Mouse (Mus musculus): ENCODE data around the gene Cdkn2aipnl.
A peak's percentile ranks its signal among the peaks of the same experiment; 100 is the strongest.

Gene Cdkn2aipnl

GRCm38 (mm10) chr11:51949155-51949840 is 18.2 kb upstream of the Cdkn2aipnl start:
- DNase-seq: no peak

DNA sequence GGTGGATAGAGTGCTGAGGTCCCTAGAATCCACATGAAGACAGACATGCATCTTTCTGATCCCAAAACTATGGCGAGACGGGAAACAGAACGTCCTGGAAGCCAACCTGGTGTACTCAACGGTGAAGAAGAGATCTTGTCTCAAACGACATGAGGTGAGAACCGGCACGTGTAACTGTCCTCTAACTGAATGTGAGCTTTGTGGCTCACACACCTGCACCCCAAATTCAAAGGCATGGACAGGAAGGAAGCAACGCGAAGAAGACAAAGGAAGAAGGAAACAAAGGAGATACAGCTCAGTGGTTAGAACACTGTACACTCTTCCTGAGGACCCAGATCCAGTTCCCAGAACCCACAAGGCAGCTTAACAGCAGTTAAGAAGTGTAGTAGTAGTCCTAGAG is 17.5 kb upstream of the Cdkn2aipnl start:
- DNase-seq: no peak

- DNase-seq: no peak
These were observed 15.5 kb upstream of the Cdkn2aipnl start for GRCm38 (mm10) chr11:51951861-51952420.

- DNase-seq: no peak
These were observed 11.3 kb upstream of the Cdkn2aipnl start for GRCm38 (mm10) chr11:51956112-51956511.

- no peak for DNase-seq
These were observed 9.7 kb upstream of the Cdkn2aipnl start for GRCm38 (mm10) chr11:51957760-51958159.

GRCm38 (mm10) chr11:51959511-51959910 is 8.0 kb upstream of the Cdkn2aipnl start:
- DNase-seq: no peak

GRCm38 (mm10) chr11:51960061-51960460 is 7.4 kb upstream of the Cdkn2aipnl start:
- DNase-seq: no peak

GRCm38 (mm10) chr11:51960967-51961471 is 6.4 kb upstream of the Cdkn2aipnl start:
- no peak for DNase-seq

DNA sequence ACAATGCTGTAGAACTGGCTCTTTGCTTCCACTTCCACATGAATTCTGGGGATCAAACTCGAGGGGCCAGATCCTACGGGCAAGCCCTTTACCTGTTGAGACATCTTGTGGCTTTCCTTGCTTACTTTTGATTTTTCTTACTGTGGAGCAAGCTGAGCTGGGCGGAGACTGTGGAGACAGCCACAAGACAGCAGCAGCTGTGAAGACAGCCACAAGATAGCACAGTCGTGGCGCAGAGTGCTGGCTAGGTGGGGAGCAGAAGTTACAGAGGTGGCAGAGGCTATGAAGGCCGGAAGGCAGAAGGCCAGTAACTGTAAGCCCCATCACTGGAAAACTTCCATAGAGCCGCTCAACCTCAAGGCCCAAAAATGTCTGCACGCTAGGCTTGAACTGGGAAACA is 5.7 kb upstream of the Cdkn2aipnl start:
- DNase-seq: no peak

DNA sequence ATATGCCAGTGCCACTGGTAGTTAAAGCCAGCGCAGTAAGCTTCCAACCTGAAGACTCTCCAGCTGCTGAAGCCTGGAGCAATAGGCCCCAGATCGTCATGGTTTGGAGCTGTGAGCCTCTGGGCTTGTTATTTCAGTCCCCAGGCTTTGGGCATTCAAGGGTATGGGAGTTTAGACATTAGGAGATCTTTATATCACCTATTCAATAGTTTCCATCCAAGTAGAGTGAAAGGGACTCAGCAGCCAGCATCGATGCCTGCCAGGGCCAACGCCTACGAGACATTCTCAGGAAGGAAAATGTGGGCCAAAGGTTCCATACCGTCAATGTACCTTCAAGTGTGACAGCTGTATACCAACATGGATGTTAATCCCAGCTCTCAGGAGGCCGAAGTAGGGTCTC is 5.2 kb upstream of the Cdkn2aipnl start:
- no peak for DNase-seq

- DNase-seq: no peak
These were observed 810 bp upstream of the Cdkn2aipnl start for GRCm38 (mm10) chr11:51966651-51967050.

DNA sequence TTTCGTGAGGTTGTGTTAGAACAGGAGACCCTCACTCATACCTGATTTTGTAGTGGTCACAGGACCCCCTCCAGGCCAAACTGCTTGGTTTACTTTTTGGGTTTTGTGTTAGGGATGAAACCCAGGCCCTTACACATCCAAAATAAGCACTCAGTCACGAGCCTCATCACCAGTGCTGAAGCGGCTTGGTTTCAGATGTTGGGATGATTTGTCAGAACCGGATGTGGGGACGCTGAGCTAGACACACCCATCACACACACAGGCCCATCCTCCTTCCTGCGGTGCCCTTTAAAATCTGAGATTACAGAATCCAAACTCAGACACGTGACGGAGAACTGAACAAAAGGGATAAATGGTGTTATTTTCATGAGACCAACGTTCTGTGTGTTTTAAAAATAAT is 1.4 kb downstream of the Cdkn2aipnl start:
- no peak for DNase-seq

GRCm38 (mm10) chr11:51969511-51969910 is 2.0 kb downstream of the Cdkn2aipnl start:
- DNase-seq: no peak

- DNase-seq: no peak
These were observed 4.2 kb downstream of the Cdkn2aipnl start for GRCm38 (mm10) chr11:51971644-51972043.

DNA sequence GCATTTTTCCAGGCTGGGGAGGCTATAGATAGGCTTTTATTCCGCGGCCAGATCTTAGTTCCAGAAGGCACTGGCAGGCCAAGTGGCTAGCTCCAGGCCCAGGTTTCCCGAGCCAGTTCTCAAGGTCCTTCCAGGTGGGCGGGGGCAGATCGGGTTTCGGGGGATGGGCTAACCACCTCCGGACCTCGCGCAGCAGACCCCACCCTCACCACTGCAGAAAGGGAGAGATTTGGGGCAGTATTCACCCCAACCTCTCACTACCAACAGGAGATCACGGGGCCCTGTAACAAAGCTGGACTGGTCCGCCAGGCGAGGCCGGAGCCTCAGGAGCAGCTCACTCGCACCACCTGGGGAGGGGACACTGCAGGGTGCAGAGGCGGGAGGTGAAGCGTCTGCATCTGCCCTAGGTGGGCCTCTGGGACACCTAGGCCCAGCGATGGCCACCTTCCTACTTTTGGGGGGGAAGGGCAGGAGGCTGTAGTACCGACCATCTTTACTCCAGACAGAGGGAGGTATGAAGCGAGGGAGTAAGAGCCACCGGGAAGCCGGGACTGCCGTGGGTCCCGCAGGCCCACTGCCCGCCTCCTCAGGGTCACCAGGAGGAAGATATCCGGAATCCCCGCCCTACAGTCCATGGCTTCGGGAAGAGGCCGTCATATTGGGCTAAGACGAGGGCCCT is 32.3 kb downstream of the Cdkn2aipnl start:
- DNase-seq: peak; percentile 81

DNA sequence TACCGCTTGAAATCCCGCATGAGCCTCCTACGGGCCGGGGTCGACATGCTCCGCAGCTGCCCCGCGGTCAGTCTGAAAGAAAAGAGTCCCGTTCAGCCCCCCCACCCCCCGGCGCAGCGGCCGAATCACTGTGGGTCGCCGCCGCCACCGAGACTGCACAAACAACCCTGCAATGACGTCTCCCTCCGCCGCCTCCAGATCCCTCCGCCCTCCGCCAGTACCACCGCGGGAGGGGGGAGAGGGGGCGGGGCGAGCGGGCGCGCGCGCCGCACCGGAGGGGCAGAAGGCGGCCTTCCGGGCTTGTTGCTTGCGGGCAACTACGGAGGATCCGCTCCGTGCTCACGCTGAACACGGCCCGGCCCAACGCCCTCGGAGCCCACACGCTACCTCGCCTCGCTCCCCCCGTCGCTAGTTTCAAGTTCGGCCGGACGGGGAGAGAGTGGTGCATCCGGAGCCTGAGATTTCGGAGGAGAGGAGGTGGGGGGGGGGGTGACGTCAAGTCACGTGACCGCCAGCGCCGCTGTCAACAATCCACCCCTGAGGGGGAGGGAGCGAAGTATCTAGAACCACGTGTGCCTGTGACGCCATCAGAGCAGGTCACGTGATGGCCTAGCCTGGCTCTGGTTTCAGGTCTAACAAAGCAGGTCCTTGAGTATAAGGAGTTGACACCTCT is 33.0 kb downstream of the Cdkn2aipnl start, which contains the start of gene Ube2b:
Gene Ube2b, minus strand, starts transcription at position 473 of the 673 bp plus-strand sequence.
- DNase-seq: peak; percentile 99

GRCm38 (mm10) chr11:52001341-52001740 is 33.9 kb downstream of the Cdkn2aipnl start:
- no peak for DNase-seq

GRCm38 (mm10) chr11:52001861-52002260 is 34.4 kb downstream of the Cdkn2aipnl start:
- no peak for DNase-seq

DNA sequence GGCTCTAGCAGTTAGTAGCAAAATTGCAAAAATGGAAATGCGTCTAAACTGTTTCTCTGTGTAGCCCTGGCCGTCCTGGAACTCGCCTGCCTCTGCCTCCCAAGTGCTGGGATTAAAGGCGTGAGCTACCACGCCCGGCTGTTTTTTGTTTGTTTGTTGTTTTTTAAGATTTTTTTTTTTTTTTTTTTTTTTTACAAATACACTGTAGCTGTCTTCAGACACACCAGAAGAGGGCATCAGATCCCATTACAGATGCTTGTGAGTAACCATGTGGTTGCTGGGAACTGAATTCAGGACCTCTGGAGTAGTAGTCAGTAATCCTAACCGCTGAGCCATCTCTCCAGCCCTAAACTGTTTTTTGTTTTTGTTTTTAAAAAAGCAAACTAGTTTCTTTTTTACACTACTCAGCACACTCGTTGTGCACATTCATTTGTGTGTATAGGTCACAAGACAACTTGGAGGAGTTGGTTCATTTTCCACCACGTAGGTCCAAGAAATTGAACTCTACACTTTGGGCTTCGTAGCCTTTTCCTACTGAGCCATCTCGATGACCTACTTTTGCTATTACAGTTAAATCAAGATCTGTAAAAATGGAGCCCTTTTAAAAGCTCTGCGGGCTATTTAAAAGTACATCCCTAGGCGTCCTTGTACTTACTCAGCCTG is 35.5 kb downstream of the Cdkn2aipnl start:
- DNase-seq: no peak

DNA sequence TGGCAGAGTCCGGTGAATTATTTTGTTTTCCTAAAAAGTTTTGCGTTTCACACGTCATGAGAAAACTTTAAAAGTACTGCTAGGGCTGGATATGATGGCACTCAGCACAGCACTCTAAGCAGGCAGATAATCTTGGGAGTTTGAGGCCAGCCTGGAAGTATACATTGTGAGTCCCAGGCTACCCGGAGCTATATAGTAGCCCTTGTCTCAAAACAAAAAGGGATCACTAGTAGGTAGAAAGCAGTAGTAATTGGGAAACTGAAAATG is 36.0 kb downstream of the Cdkn2aipnl start:
- no peak for DNase-seq

- DNase-seq: peak; percentile 98
These were observed 36.5 kb downstream of the Cdkn2aipnl start, which contains the start of gene Cdkl3 for GRCm38 (mm10) chr11:52003772-52004528. TSS of gene Cdkl3 (plus strand) at chr11:52004221.

- DNase-seq: no peak
These were observed 38.1 kb downstream of the Cdkn2aipnl start for GRCm38 (mm10) chr11:52005586-52005985.

Data from embryo, embryonic 11 days (tissue).